Mouse (Mus musculus) olfactory bulb, adult 2 months (tissue): ENCODE measurements at regions not wholly inside any gene's neighbourhood (a gene's known extent, or its start where the extent isn't known, plus 50 kb on each side); places are given as distances from the start of the nearest gene placed in this dataset.

Experiments used
- CTCF ChIP-seq: fragments of 200-500 bp; IDR thresholded peaks from 2 replicates; pipeline ENCODE4 v1.5.1; 2012; ENCODE audit warnings: low read depth, mild to moderate bottlenecking, low read length, moderate library complexity; ENCODE audit not compliant: insufficient read depth
- POLR2A ChIP-seq: fragments of 200-500 bp; IDR thresholded peaks from 2 replicates; pipeline ENCODE4 v1.6.1; 2012; ENCODE audit warnings: mild to moderate bottlenecking, low read depth, low read length, moderate library complexity; ENCODE audit not compliant: insufficient read depth

GRCm38 (mm10) chr5:148651736-148652135 lies 99.1 kb upstream of the Ubl3 start:
- TF ChIP-seq POLR2A (no peak), CTCF (no peak)
